Mouse (Mus musculus) T-cell, adult 2 months (primary cell): ENCODE data around the gene Gm29094.
"Not testable (repeated sequence)": the region's sequence is repeated elsewhere in the genome, so short reads cannot be mapped to it uniquely, and the experiment has no call there.

Experiments used
- DNase-seq: peaks from one replicate; pipeline ENCODE4 v3.0.0; 2022; ENCODE audit warnings: low spot score

The Gm29094 gene

DNA sequence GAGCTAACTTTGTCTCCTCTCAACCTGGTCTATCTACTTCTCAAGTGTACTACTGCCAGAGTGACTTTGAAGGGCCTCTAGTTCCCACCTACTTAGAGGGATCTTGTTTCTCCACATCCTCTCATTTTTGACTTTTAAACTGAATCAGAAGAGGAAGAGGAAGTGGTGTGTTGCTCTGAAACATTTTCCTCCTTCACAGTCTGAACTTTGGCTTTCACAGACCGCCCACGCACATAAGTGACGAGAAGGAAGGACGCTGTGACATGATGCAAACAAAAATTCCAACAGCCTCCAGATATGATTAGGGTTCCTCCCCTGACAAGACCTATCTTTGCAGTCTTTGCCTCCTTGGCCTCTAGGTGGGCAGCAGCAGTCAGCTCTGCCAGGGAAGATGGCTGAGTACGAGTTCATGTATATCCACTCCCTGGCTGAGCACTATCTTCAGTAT, at the start of gene Gm29094, which contains the start of gene Bcl2a1b:
Gm29094 (plus strand) TSS at position 411 of the 448 bp plus-strand sequence.
Bcl2a1b (plus strand) TSS at position 241 of the 448 bp plus-strand sequence.
- DNase-seq = peak; percentile 86

DNA sequence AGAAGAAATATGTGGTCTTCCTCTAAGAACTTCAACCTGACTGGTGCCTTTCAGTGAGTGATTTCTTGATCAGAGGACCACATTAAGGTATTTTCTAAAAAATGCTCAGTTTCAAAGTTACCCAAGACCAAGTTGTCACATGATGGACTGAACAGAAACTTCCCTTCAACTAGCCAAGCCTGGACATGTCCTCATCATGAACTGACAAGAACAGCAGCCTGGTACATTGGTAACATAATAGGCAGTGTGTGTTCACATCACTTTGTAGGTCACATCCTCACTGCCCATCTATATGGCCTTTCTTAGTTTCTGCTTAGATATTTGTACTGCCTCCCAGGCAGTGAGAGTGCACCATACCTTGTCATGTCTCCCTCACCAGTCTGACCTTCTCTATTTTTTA, 26.6 kb upstream of the Gm29094 start:
- DNase-seq = not testable (repeated sequence)

DNA sequence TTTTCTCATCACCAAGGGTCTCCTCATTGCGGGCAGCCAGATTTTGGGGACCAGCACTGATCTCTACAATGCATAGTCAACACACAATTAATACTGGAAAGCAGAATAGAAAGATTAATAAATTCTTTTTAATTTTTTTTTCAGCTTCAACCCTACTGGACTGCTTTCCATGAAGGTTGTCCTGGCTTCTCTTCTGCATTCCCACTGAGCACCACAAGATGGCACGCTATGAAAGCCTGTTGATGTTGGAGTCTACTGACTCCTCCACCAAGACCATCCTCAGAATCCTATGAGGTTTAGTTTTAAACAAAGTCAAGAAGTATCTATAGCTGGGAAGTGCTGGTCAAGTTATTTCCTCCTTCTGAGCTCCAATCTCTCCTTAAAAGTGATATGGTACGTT, 20.3 kb upstream of the Gm29094 start:
- DNase-seq = peak; percentile 70

DNA sequence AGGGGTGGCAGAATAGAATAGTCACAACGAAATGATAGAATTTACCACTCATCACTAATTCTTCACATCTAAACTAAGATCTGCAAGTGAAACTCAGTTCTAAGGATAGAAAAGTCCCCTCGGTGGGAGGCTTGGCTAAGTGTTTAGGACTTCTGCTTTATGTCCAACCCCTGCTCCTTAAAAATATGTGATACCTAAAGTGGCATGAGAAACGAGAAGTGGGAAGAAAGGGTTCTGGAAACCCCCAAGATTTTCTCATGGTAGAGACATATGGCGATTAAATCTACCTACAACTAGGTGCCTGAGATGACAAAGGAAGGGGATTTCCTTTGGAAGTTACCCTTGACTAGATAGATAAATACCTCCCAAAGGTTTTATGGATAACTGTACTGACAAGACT, 19.7 kb upstream of the Gm29094 start:
- not testable (repeated sequence) for DNase-seq

DNA sequence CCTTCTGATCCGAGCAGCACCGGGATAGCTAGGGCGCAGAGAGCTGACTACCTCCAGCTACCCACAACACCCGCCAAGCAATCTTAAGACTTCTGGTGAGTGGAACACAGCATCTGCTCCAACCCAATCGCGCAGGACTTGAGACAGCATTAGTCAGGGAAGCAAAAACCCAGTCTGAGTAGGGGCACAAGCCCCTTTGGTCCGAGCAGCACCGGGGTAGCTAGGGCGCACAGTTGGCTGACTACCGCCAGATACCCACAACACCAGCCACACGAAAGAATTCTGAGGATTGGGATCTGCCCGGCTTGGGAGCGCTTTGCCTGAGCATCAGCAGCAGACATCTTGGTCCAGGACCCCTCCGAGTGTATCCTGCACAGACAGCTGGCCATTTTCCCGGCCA, 12.2 kb upstream of the Gm29094 start:
- not testable (repeated sequence) for DNase-seq

DNA sequence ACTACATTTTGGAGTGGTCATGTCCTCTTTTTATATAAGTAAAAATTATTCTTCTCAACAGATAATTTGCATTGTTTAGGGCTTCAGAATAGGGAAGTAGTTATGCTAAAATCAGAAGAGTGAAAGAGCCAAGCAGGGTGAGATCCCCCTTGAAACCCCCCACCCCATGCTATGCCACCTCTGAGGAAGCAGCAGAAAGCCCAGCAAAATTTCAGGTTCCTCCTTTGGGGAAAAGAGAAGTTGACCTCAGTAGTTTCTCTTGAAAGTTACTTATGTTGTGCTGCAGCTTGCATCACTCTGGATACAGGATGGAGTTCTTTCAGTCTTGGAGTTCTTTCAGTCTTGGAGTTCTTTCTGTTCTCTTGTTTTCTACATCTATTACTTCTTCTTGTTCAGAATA, 3.7 kb upstream of the Gm29094 start:
- not testable (repeated sequence) for DNase-seq

DNA sequence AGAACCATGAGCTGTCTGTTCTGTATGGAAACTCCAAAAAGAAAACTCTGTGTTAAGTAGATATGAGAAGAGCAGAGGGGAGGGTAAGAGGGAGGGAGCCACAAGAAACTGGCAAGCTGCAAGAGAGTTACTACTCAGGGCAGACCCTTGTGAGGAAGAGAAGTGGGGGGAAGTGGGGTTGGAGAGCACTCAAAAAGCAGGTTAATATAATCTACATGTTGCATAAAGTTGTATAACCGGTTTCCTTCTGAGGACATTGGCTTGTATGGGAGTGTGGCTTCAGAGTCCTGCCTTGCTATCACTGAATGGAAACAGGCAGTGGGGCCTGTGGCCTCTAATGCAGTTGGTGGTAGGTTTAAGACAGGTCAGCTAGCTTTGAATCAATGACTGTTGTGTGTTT, 1.7 kb upstream of the Gm29094 start:
- not testable (repeated sequence) for DNase-seq

DNA sequence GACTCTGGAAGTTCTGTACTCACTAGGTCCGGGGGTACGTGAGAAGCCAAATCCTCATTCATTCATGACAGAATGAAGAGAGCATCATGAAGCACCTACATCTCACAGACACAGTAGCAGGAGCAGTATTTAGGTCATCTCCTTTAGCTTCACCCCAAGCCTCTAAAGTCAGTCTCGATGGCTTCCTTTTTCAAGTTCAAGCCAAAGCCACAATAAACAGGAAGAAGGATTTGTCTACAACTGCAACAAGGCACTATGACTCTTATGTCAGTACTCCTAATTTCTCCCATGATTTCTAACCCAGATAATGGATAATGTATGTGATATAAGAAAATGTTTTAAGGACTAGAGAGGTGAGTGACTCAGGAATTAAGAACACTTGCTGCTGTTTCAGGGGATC, 830 bp upstream of the Gm29094 start:
- peak; percentile 29 for DNase-seq

DNA sequence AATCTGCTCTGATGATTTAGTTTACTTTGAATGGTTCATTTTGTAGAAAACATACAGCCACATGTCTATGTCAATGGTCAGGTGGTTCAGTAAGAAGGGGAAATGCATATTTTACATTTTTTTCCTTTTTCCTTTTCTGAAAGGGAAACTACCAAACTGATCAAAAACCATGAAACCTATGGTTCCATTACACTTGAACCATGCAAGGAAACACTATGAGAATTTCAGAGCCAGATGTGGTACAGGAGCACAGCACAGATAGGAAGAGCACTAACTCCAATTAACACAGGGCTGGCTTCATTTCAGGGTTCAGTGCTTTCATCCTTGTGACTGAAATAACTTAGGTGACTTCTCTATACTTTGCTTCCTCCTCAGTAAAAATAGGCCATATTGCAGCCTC, 3.1 kb downstream of the Gm29094 start:
- not testable (repeated sequence) for DNase-seq

DNA sequence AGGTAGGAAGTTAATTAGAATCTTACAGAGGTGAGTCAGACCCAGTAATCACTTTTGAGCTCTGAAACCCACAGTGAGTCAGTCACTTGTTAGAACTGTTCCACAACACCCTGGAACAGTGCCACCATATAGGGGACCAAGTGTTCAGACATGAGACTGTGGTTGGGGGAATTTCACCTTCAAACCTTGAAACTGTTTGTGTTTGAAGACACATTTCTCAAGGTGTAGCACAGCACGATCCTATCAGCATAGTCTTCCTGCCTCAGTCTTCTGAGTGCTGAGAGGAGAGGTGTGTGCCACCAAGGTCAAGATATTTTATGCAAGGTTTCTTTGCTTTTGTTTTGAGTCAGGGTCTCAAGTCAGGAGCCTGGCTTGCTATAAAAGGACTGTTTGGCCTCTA, 9.8 kb downstream of the Gm29094 start:
- peak; percentile 37 for DNase-seq

DNA sequence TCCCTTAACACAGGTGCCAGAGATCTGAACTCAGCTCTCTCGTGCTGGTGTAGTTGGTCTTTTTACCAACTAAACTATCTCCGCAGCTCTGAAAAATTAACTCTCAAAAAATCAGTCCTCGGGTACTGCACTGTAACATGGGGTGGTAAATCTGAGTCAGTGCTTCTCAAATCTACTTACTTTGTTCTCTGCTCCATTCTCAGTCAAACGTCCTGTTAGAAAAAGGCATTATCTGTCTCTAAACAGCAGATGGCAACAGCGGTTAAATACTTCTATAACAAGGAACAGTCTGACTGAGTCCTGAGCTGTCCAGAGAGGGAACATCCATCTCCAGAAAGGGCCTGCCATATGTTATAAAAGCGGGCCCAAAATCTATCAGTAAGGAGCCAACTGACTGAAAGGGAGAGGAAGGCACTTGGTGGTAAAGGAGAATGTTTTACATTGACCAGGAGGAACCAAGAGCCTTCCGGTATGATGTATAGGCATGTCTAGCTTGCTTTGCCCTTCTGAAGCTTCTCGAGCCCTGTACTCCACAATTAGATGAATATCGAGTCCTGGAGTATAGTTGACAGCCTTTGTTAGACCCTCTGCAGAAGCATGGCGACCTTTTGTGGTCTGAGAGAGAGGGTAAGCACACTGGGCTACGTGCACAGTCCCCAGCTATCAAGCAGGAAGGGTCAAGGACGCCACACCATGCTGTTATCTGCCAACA, 11.3 kb downstream of the Gm29094 start, which contains the start of gene Mthfs:
Mthfs (plus strand) TSS at position 324 of the 712 bp plus-strand sequence.
- DNase-seq = not testable (repeated sequence)

DNA sequence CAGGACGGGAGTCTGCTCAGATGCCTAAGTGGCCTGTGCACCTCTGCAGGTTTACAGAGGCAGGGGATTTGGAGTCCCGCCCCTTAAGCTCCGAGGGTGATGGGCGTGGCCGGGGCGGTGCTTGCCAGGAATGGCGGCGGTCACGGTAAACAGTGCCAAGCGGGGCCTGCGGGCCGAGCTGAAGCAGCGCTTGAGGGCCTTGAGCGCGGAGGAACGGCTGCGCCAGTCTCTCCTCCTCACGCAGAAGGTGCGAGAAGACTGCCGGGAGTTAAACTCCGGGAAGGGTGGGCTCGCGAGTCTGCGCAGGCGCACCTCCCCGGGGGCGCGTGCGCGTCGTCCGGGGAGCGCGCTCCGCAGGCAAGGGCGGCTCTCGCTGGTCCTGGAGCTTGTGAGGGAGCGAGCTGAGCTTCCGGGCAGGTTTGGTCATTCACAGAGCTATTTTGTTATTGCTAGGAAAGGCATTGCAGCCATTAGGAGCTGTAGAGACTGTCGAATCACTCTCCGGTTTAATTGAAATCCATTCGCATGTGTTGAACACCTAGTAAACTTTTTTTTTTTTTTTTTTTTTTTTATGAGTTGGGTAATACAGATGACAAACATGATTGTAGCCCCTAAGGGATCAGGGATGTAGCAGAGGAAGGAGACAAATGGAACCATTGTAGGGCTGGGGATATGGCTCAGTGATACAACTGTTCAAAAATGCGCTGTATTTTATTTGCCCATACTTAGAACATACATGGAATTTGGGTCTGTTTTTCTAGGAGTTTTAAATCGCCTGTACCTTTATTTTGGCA, 12.1 kb downstream of the Gm29094 start:
- peak; percentile 80 for DNase-seq

DNA sequence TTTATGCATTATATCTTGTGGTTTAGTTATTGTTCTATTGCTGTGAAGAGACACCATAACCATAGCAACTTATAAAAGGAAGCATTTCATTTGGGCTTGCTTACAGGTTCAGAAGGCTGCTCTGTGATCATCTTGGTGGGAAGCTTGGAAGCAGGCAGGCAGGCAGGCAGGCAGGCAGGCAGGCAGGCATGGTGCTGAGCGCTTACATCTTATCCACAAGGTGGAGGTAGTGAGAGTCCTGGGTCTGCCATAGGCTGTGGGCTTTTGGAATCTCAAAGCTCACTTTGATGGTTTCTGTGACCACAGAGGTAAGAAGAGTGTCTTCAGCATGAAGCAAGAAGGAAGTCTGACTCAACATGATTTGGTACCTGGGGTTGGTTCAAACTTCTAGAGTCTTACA, 13.2 kb downstream of the Gm29094 start:
- peak; percentile 85 for DNase-seq

DNA sequence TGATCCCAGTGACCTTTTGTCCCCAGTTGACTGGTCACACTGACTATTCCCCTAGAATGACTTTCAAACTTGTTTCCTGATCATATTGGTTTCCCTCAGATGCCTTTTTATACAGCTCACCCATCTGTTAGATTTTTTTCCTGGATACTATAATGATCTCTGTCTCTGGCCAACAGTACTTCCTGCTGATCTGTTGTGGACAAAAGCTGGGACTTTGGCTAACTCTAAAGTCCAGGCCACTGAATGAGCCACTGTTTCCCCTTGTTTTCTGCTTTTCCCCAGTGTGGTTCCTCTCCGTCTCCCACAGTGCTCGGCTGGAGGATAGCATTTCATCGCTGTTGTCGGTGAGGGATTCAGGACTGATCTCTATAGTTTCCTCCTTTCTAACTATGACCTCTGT, 19.0 kb downstream of the Gm29094 start:
- not testable (repeated sequence) for DNase-seq

DNA sequence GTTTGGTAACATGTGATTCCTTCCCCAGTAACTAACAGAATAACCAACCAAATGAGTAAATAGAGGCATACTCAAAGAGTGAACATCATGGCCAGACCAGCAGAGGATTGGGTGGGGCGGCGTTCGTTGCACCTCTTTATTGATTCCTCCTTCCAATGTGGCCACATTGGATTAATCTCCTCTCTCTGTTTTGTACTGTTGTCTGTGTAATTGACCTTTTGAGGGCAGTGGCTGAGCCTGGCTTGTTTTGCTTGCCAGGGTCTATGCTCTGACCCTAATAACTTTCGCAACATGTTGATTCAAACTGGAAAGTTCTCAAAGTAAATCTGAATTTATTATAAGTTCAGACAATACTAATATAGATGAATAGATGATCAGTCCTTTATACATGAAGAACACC, 20.5 kb downstream of the Gm29094 start:
- DNase-seq = not testable (repeated sequence)

DNA sequence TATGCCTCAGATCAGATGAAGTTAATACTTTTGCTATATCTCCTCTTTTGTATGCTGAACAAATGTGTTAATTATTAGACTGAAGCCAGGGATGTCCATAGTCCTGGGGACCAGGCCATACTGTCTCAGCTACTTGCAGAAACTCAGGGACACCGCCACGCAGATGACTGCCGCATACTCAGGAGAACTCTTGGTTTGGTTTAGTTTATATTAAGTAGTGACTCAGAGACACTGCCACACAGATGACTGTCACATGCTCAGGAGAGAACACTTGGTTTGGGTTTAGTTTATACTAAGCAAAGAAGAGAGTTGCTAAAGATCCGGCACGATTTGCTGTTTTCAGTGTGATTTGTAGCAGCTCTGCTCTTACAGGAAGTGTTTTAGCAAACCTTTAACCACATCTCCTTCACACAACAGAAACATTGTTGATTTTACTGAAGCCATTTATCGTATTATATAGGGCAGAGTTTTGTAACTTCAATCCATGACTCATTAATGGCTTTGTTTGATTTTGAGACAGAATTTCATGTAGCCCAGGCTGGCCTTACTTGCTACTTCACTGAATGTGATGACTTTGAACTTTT, 21.6 kb downstream of the Gm29094 start:
- not testable (repeated sequence) for DNase-seq

DNA sequence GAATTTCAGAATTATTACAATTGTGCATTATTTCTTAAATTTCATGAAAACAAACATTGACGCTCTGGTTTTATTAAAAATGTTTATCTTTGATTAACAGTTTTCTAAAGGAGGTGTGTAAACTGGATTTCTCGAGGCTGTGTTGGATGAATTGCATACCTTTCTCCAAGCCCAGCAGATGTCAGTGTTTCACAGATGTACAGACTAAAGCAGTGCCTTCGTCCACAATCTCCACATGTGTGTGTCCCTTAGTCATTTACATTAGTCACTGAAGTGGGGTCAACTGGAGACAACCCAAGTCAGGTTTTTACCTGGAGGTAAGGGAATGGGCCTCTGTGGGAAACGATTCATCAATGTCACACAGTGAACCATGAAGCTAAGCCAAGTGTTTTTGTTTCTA, 26.9 kb downstream of the Gm29094 start:
- no peak for DNase-seq

DNA sequence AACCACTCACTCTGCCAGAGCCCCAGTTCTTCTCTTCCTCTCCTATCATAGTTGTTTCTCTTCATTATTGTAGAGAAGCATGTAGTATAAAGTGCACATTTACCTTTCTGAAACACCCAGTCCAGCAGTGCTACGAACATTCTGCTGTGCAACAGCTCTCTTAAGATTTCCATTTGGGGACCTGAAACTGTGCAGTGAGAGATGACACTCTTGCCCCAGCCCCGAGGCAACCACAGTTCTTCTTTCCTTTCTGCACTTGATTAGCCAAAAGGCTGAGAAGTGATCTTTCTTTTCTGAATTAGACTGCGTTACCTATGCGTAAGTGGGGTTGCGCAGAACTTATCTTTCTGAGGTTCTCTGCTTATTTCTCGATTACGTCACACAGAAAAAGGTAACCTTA, 28.9 kb downstream of the Gm29094 start:
- no peak for DNase-seq

DNA sequence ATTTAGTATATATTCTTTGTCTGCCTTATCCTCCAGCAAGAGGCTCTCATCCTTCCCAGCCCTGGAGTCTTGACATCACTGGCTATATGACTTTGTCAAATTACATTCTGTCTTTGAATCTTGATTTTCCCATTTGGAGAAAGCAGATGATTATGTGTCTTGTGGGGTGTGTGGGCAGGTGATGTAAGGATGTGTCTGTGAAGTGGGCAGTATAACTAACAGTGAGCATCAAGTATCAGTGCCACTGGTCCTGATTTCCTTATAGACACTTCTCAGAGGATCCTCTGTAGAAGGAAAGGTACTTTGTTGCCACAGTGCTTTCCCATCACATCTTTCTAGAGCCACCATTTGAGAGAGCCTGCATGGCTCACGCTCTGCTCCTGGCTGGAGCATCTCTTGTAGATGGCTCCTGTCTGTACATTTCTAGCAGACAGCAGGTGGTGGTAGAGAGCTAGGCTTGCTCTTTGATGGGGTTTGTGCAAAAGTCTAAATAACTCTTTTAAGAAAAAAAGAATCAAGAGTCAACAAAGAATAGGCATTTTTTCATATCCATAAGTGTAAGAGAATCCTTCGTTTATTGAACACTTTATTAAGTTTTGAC, 31.8 kb downstream of the Gm29094 start:
- not testable (repeated sequence) for DNase-seq

DNA sequence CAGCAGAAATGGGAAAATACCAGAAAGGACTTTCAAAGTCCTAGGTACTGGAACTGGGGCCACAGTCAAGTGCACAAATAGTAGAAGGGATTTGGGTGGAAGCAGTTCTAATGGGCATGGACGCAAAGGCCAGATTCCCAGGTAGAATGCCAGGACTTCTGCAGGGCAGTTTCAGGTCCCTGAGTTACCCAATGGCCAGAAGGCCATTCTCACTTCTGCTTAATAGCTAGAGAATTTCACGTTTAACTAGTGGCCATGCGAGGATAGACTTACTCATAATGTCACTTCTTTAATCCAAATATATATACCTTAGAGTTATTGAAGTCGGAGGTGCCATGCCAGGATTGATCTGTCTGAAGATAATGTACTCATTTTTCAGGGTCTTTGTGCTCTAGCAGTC, 38.0 kb downstream of the Gm29094 start:
- DNase-seq = not testable (repeated sequence)

DNA sequence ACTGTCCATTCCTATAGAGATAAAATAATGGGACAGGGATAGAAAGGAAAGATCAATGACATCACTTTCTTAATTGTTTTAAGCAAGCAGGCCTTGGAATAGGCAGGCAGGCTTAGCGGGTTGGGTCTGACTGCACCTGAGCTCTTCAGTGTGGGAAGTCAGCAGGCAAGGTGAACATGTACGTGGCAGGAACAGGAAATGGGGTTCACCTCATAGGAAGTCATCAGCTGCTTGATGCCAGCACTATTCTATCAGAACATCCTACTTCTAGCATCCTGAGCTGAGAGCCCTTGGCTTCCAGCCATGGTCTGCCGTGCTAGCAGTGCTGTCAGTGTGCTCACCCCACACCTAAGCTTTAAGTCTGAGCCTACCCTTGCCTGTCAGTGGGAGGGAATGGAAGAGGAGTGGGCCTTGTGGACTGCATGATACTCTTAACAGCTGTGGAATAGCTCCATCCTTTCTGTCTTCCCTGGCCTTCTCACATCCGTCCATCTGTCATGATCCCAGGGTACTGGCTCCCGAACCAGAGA, 39.9 kb downstream of the Gm29094 start:
- not testable (repeated sequence) for DNase-seq

DNA sequence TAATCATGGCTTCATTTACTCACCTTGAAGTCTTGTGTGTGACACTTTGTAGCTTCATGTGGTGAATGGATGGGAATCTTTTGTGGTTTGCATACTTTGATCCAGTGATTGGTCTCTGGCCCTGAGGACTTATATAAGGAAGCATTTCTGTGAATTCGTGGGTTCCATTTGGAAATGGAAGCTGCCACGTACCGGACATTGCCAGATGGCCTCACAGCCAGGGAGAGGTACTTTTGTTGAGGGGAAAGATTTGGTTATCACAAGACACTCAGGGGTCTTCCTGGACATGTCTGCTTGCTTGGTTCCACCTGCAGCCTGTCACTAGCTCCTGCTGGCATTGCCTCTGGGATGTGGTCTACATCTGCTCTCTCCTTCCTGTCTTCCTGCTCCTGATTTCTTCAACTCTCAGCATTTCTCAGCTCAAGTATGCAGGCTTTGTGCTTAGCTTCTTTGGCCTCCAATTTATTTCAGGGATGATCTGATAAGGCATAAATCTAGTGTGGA, 41.4 kb downstream of the Gm29094 start:
- not testable (repeated sequence) for DNase-seq
